Mouse (Mus musculus) left cerebral cortex, postnatal 14 days (tissue): ENCODE data around the gene Zscan5b. TPM values are rescaled to one million over a fixed set of nuclear protein-coding genes. Genes with fewer than 3 reads are reported as not detected.
"Not testable (repeated sequence)": the region's sequence is repeated elsewhere in the genome, so short reads cannot be mapped to it uniquely, and the experiment has no call there.

Experiments used
- DNase-seq, 2 experiments: peaks; one replicate each; pipeline ENCODE4 v3.0.0; 2021 to 2022; ENCODE audit warnings: low spot score in 2 of 2, mixed read lengths in 1 of 2
- intact Hi-C: fragments of 180-260 bp; cut with DNase I; formaldehyde crosslinking; loops from one replicate; pipeline ENCODE4 v1.15.1; 2025
- total RNA-seq, 2 experiments: library from RNA; stranded (reverse); gene quantifications; 2 replicates each; pipeline ENCODE4 v1.2.3; 2021

Zscan5b gene
- total RNA-seq, 2 experiments from 2014 or later = not detected

DNA sequence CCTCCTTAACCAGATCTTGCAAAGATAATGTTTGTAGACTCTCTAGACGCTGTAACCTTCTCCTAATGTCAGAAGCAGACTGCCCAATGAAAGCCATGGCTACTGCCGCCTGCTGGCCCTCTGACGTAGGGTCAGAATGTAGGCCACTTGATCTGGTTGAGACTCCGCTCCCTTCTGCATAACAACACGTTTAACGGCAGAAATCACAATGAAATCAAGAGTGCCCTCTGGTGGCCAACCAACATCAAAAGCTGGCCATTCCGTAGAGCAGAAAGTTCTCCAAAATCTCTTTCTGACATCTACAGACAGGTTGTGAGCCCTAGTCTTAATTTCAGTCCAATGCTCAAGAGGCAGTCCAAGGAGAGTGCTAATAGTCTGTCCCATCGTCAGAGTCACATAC, 6.4 kb downstream of the Zscan5b start:
- peak; percentile 3 to 8 for DNase-seq
- intact Hi-C loops = not testable (repeated sequence)

DNA sequence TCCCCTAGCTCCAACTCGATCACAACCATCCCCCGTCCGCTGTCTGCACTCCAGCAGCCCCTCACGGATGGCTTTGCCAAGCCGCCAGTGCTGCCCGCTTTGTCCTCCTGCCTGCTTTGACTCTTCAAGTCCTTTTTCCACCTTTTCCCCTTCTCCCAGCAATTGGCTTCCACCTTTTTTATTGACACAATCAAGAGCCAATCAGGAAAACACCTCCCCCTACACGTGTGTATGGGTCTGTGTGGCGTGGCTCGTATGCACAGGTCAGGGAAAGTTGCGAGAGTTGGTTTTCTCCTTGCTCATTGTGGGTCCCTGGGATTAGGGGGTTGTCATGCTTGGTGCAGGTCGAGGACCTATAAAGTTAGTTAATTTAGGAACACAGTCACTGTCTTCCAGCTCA, 17.7 kb downstream of the Zscan5b start:
- intact Hi-C loops = loop anchor here (5.0 kb wide), 1 partner anchor 43 kb away; no protein-coding TSS in a partner anchor
- no peak for DNase-seq

DNA sequence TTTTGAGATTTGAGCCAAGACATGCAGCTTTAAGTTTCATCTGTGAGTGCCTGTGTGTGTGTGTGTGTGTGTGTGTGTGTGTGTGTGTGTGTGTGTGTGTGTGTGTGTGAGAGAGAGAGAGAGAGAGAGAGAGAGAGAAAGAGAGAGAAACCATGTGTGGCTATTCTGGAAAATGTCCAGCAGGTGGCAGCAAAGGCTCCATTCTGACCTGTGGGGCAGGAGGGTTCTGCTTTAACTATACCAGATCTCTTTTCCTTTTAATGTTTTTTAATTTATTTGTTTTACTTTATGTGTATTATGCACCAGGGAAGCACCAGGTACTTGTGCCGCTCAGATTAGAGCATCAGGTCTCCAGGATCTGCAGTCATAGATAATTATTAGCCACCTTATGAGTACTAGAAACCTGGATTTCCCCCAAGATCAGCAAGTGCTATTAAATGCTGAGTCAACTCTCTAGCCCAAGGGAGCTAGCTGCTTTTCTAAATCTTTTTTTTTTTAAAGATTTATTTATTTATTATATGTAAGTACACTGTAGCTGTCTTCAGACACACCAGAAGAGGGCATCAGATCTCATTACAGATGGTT, 18.9 kb downstream of the Zscan5b start:
- DNase-seq = peak; percentile 20 to 43
- intact Hi-C loops = loop anchor here (5.0 kb wide), 1 partner anchor 41 kb away; no protein-coding TSS in a partner anchor

DNA sequence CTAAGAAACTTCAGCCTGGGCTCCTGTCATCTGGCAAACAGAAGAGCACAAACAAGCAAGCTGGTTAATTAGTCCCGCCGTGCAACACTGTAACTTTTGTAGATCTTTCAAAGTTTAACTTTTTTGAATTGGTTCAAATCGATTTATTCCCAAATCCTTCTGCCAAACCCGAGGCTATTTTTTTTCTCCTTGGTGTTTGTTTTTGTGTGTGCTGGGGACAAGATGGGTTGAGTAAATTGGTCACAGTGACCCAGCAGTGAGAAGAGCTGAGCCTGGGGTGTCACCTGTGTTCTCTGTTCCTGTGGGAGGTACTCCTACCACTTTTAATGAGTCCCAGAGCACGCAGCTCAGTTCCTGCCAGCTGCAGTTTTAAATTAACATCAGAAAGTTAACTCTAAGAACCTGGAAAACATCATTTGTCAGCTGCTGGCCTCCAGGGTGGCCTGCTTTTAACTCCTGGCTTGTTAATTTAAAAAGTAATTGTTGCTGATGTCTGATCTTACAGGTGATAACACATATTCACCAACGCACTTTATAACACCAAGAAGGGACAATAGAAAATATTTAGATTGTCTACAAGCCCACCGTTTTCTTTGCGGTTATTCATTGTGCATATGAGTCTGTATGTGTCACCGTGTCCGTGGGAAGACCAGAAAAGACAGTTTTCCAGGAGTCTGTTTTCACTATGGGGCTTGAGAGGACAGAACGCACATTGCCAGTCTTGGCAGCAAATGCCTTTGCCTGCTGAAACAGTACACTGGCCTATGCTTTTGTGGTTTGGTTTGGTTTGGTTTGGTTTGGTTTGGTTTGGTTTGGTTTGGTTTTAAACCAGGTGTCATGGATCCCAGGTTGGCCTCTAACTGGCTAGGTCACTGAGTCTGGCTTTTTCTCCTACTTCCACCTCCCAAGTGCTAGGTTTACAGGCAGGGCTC, 22.5 kb downstream of the Zscan5b start:
- intact Hi-C loops = loop anchor here (5.0 kb wide), 1 partner anchor 38 kb away; no protein-coding TSS in a partner anchor
- no peak for DNase-seq

DNA sequence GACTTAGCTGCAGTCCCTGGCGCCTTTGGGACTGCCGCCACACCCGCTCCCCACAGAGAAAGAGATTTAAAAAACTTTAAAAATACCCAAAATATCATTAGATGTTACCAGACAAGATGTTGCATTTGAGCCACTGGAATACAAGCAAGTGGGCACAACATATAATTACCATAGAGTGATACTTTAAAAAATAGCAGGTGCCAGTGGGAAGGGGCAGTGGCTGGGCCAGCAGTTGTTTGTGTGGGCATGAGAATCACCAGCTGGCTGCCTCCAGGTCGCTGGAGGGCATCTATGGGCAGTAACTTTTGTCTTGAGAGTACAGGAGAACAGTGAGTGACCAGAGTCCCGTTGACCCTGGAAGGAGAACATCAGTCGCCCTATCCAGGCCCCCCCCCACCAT, 30.3 kb downstream of the Zscan5b start, which contains the start of gene Epp13:
TSS of gene Epp13 (plus strand) at position 301 of the 400 bp plus-strand sequence.
- DNase-seq = no peak
- intact Hi-C loops = no loop called here

DNA sequence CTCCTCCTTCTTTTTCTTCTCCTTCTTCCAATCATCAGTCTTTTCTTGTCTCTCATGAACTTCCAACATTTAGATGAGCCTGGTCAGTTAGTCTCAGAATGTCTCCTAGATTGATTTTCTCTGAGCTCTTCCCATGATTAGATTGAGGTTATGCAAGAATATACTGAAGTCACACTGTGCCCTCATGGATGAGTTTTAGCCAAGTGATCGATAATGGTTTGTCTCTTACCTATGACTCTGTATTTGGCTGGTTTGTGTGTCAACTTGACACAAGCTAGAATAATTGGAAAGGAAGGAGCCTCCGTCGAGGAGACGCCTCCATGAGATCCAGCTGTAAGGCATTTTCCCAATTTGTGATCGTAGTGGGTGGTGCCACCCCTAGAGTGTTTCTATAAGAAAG, 32.4 kb downstream of the Zscan5b start:
- intact Hi-C loops = no loop called here
- no peak for DNase-seq

DNA sequence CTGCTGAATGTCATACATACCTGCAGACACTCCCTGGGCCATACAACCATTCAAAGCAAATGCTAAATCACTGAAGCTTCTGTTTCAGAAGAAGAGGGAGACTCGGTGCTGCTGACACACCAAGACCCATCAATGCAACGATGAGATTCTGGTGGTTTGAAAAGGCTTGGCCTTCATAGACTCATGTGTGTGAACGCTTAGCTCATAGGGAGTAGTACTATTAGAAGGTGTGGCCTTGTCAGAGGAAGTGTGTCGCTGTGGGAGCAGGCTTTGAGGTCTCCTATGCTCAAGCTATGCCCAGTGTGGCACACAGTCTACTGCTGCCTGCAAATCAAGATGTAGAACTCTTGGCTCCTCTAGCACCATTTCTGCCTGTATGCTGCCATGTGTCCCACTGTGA, 35.3 kb downstream of the Zscan5b start:
- intact Hi-C loops = no loop called here
- DNase-seq = no peak

DNA sequence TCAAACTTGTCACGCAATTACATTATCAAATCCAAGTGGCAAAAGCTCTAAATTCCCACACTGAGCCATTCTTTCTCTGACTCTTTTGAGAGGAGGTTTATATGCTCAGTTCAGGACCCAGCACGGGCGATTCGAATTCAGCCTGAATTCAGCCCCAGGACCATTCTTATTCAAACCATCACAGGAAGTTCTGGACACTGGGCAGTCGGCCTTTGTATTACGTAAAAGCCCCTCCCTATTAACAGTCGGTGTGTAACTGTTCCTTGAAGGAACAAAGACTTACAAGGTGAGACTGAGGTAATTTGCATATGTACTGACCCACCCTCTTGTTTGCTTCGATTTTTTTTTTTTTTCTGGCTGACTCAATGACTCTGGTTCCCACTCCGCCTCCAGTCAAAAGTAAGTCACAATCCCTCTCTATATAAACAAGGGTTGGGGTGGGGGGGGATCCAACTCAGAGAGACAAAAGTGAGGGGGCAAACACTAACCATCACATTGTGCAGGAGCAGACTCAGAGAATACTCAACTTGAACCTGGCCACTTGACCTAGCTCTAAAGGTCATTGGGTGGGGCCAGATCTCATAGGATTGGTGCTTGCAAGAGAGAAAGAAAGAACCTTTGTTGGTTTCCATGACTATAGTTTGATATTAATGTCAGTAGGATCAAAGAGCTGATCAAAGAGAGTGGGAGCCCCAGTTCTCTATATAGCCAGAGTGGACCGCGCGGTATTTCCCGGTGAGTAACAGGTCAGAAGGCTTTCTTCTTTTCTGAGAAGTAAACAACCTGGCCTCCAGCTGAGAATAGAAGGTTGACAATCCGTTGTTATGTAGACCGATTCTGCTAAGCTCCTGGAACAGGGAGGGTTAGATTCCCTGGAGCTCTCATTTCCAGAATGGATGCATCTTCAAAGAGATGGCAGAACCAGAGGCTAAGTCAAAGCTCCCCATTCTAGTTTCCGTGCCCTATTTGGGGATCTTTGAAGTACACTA, 36.4 kb downstream of the Zscan5b start:
- intact Hi-C loops = no loop called here
- no peak for DNase-seq

DNA sequence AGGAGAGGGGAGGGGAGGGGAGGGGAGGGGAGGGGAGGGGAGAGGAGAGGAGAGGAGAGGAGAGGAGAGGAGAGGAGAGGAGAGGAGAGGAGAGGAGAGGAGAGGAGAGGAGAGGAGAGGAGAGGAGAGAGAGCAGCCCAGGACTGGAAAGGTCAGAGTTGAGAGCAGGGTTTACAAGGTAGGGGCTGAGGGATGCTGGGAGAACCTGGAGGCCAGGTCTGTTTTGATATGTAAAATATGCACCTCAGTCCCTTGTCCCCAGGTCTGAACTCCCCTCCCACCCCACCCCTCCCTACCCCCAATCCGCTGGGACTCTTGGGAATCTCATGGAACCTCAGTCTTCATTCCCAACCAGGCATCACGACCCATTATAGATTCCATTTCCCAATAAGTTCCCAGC, 37.9 kb downstream of the Zscan5b start:
- intact Hi-C loops, DNase-seq: not testable (repeated sequence)

DNA sequence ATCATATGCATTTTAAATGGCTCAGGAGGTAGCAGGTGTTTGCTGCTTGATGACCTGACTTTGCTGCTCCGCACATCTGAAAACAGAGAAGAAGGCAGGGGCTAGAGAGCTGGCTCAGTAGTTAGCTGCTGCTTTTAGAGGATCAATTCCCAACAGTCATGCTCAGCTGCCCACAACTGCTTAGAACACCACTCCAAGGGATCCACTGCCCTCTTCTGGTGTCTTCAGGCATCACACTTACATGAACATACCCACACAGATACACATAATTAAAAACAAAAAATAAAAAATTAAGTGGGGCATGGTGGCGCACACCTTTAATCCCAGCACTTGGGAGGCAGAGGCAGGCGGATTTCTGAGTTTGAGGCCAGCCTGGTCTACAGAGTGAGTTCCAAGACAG, 40.0 kb downstream of the Zscan5b start:
- intact Hi-C loops = no loop called here
- no peak for DNase-seq

DNA sequence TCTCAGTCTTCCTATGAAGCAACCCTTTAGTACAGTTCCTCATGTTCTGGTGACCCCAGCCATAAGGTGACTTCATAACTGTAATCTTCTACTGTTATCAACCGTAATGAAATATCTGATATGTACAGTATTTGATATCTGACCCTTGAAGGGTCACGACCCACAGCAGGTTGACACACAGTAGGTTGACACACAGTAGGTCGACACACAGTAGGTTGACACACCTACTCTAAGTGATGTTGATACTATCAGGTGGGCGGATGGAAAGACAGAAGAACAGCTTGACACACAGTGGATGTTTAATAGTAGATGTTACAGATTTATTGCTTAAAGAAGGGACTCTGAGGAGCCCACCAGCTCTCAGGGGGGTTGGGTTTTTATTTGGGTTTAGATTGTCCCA, 40.9 kb downstream of the Zscan5b start:
- DNase-seq = no peak
- intact Hi-C loops = no loop called here

DNA sequence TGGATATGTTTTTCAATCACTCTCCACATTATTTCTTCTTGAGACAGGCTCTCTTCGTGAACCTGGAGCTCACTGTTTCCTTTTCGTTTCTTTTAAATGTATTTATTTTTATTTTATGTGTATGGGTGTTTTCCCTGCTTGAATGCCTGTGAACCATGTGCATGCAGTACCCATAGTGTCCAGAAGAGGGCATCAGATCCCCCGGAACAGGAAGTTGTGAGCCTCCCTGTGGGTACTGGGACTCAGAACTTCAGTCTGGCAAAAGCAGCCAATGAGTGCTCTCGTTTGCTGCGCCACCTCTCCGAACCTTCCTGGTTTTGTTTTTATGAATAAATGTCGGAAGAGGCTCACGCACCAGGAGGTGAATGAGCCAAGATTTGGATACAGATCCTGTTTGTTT, 43.6 kb downstream of the Zscan5b start:
- intact Hi-C loops = no loop called here
- peak in 1 of 2 experiments; percentile 19 for DNase-seq

DNA sequence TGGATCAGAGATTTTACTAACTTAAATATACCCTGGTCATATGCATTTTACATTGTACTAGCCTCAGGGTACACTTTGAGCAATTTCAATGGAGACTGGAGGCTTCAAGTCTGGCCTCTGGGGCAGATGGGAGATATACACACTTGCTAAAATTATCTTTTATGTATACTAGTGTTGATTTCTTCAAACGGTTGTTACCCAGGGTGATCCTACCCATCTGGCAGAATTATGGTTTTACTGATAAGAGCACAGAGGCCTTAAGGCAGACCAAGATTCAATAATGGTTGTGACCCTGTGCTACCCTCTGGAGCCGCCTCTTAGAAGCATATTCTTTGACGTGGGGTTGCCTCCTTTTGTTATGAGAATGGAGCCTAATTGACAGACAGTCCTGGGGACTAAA, 55.8 kb downstream of the Zscan5b start:
- intact Hi-C loops = loop anchor here (10.0 kb wide), 1 partner anchor 73 kb away; no protein-coding TSS in a partner anchor
- no peak for DNase-seq

DNA sequence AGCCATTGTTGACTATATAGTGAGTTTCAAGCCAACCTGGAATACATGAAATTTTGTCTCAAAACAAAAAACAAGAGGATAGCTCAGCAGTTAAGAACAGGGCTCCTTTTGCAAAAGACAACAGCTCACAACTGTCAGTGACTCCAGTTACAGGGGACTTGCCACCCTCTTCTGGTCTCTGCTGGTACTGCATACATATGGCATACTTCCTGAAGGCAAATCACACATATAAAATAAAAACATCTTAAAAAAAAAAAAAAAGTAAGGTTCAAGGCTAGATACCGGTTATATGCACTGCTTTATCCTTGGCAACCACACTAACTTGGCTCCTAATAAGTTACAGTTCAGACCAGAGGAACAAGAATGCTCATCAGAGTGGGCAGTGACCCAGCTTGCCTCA, 60.7 kb downstream of the Zscan5b start:
- peak; percentile 90 to 91 for DNase-seq
- intact Hi-C loops = loop anchor here (5.0 to 10.0 kb wide), 2 partner anchors 40 to 148 kb away; no protein-coding TSS in a partner anchor

DNA sequence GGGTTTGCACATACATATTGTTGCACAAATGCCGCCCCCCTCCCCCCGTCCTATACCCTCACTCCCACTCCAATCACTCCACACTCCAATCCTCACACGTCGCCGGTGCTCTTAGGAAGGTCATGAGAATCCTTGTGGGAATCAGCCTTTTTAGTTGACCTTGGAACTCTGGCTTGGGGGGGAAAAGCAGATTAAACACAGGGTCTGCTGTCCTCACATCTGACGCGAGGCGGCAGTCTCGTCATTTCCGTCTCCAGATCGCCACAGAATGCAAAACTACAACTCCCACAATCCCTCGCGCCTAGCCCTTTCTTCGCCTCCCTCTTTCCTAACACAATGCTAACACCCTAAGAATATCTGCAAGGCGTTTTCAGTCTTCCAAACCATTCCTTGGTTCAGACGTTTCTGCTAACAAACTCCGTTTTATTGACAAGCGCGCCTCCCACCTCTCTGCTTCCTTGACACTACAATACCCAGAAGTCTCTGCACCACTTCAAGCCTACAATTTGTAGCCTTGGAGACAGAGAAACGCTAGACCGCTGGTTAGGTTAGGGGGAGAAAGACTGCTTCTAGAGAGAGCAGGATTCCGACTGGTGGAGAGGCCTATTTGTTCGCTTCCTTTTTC, 61.5 kb downstream of the Zscan5b start:
- peak; percentile 83 to 91 for DNase-seq
- intact Hi-C loops = loop anchor here (5.0 to 10.0 kb wide), 2 partner anchors 41 to 149 kb away; no protein-coding TSS in a partner anchor

DNA sequence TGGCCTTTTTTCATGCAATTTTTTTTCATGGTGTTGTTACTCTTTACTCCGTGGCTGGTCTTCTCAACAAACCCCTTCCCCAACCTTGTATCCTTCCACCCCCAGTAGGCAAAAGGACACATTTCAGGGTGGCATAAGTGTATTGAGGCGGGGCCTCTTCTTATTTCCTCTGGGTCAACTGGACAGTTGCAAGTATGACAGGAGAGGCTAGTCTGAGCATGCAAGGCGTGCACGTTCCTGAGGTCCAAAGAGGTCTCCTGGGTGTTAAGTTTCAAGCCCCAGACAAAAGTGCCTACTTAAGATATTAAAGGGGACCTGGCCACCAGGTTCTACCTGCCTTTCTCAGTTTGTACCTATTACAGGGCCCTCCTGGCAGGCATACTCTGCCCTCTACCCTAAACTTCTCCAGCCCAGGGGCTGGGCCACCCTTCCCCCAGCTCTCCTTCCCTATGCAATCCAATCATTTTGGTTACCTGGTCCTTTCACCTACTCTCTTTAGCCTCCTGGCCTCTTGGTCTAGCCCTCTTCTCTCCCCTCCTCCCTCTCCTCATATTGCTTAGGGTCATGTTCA, 62.4 kb downstream of the Zscan5b start:
- peak in 1 of 2 experiments; percentile 8 for DNase-seq
- intact Hi-C loops = loop anchor here (5.0 to 10.0 kb wide), 2 partner anchors 42 to 150 kb away; no protein-coding TSS in a partner anchor

DNA sequence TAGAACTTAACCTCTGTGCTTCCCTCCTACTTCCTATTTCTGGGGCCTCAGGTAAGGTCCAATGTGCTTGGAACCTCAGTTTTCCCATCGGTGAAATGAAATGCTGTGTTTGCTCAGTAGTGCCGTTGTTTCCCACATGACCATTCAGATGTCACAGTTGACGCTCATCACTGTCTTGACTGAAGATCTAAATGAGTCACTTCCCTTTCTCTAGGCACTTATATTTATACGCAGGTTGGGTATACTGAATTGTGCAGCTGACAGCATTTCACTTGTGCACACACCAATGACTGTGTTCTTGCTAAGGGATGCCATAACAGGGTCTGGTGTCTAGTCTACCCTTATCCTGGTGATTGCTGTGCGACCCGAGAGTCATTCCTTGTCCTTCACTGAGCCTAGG, 63.3 kb downstream of the Zscan5b start:
- intact Hi-C loops = loop anchor here (10.0 kb wide), 1 partner anchor 151 kb away; no protein-coding TSS in a partner anchor
- no peak for DNase-seq
